Mouse (Mus musculus): ENCODE results near the gene Bin2. TPM values are rescaled to one million over a fixed set of nuclear protein-coding genes. Genes with fewer than 3 reads are reported as not detected.
A peak's percentile ranks its signal among the peaks of the same experiment; 100 is the strongest.

Bin2 gene
- total RNA-seq (2021), result 1 to 10 TPM; 1.6 to 2.3 TPM
- long read RNA-seq, experiment 1, result 0 reads
- long read RNA-seq, experiment 2, partial matches to known transcripts, result 0 of 2 reads
- long read RNA-seq, experiment 2, other reads (novel, unspliced or antisense), result 0 of 2 reads

GRCm38 (mm10) chr15:100669337-100669736, at the start of gene Bin2:
TSS of gene Bin2 (minus strand) at chr15:100669553.
- peak in 1 of 2 experiments; percentile 30 for DNase-seq (ENCODE audit: low spot score in 2 of 2)

GRCm38 (mm10) chr15:100718572-100718971, 49.2 kb upstream of the Bin2 start:
- DNase-seq (ENCODE audit: low spot score in 2 of 2), result no peak

- no peak for DNase-seq (ENCODE audit: low spot score in 2 of 2)
Observed at GRCm38 (mm10) chr15:100717933-100718332, 48.6 kb upstream of the Bin2 start.

GRCm38 (mm10) chr15:100715399-100715993, 46.1 kb upstream of the Bin2 start:
- DNase-seq (ENCODE audit: low spot score in 2 of 2), result no peak

- DNase-seq (ENCODE audit: low spot score in 2 of 2), result no peak
Observed at GRCm38 (mm10) chr15:100714470-100714869, 45.1 kb upstream of the Bin2 start.

- DNase-seq (ENCODE audit: low spot score in 2 of 2), result no peak
Observed at GRCm38 (mm10) chr15:100710838-100711237, 41.5 kb upstream of the Bin2 start.

- no peak for DNase-seq (ENCODE audit: low spot score in 2 of 2)
Observed at GRCm38 (mm10) chr15:100708433-100709078, 39.2 kb upstream of the Bin2 start.

GRCm38 (mm10) chr15:100706226-100706625, 36.9 kb upstream of the Bin2 start:
- DNase-seq (ENCODE audit: low spot score in 2 of 2), result no peak

- no peak for DNase-seq (ENCODE audit: low spot score in 2 of 2)
Observed at GRCm38 (mm10) chr15:100705376-100705775, 36.0 kb upstream of the Bin2 start.

- no peak for DNase-seq (ENCODE audit: low spot score in 2 of 2)
Observed at GRCm38 (mm10) chr15:100703913-100704312, 34.6 kb upstream of the Bin2 start.

- DNase-seq (ENCODE audit: low spot score in 2 of 2), result no peak
Observed at GRCm38 (mm10) chr15:100701856-100702255, 32.5 kb upstream of the Bin2 start.

GRCm38 (mm10) chr15:100701108-100701507, 31.8 kb upstream of the Bin2 start:
- DNase-seq (ENCODE audit: low spot score in 2 of 2), result no peak

- DNase-seq (ENCODE audit: low spot score in 2 of 2), result no peak
Observed at GRCm38 (mm10) chr15:100700424-100700823, 31.1 kb upstream of the Bin2 start.

GRCm38 (mm10) chr15:100699386-100699785, 30.0 kb upstream of the Bin2 start:
- no peak for DNase-seq (ENCODE audit: low spot score in 2 of 2)

GRCm38 (mm10) chr15:100698078-100698477, 28.7 kb upstream of the Bin2 start:
- no peak for DNase-seq (ENCODE audit: low spot score in 2 of 2)

GRCm38 (mm10) chr15:100694406-100694805, 25.1 kb upstream of the Bin2 start:
- no peak for DNase-seq (ENCODE audit: low spot score in 2 of 2)

GRCm38 (mm10) chr15:100691990-100692389, 22.6 kb upstream of the Bin2 start:
- no peak for DNase-seq (ENCODE audit: low spot score in 2 of 2)

- no peak for DNase-seq (ENCODE audit: low spot score in 2 of 2)
Observed at GRCm38 (mm10) chr15:100687430-100687971, 18.1 kb upstream of the Bin2 start, which contains the start of gene Cela1. TSS of gene Cela1 (minus strand) at chr15:100687921.

- no peak for DNase-seq (ENCODE audit: low spot score in 2 of 2)
Observed at GRCm38 (mm10) chr15:100686989-100687388, 17.6 kb upstream of the Bin2 start.

- no peak for DNase-seq (ENCODE audit: low spot score in 2 of 2)
Observed at GRCm38 (mm10) chr15:100686434-100686833, 17.1 kb upstream of the Bin2 start.

- no peak for DNase-seq (ENCODE audit: low spot score in 2 of 2)
Observed at GRCm38 (mm10) chr15:100685849-100686248, 16.5 kb upstream of the Bin2 start.

GRCm38 (mm10) chr15:100685255-100685654, 15.9 kb upstream of the Bin2 start:
- no peak for DNase-seq (ENCODE audit: low spot score in 2 of 2)

Data from gastrocnemius, postnatal 4 days (tissue).